Mouse (Mus musculus): ENCODE results near the gene Ten1.

GRCm38 (mm10) chr11:116234901-116235300 lies 36.2 kb downstream of the Ten1 start:
- TF ChIP-seq CTCF (IDR thresholded peaks at IDR 0.05; ENCODE audit: extremely low read depth, insufficient read length, insufficient replicate concordance, low read depth, low read length) (no peak), POLR2A (IDR thresholded peaks at IDR 0.05; ENCODE audit: low read depth, low read length) (no peak)

Data from small intestine, adult 2 months (tissue).